Mouse (Mus musculus): Measurements from ENCODE around the gene Dnajc16. TPM values are rescaled to one million over a fixed set of nuclear protein-coding genes. Genes with fewer than 3 reads are reported as not detected.
A peak's percentile ranks its signal among the peaks of the same experiment; 100 is the strongest.

The Dnajc16 gene
- polyA plus RNA-seq, 1 experiment from 2014 or later = 6.3 TPM

GRCm38 (mm10) chr4:141731766-141732165 lies 59.0 kb downstream of the Dnajc16 start:
- H3K4me2 ChIP-seq (replicated peaks) = no peak overlapping the region
- no peaks in the 10 kb centered on the region for H3K36me3 ChIP-seq
- H3K9me3 ChIP-seq (replicated peaks) = no peaks in the 10 kb centered on the region
- peaks cover 9% of the 10 kb centered on the region for H3K27me3 ChIP-seq
- ATAC-seq (ENCODE audit: low FRiP score) = no peak
- H3K9ac ChIP-seq = no peak overlapping the region
- H3K27ac ChIP-seq = no peak overlapping the region
- peaks cover 8% of the 10 kb centered on the region for H3K4me1 ChIP-seq
- WGBS = 78% methylated on average over 5 of the region's 5 CpGs
- H3K4me3 ChIP-seq = no peak overlapping the region

GRCm38 (mm10) chr4:141730401-141730800 lies 60.3 kb downstream of the Dnajc16 start:
- 83% methylated on average over 13 of the region's 13 CpGs for WGBS
- Histone ChIP-seq H3K27me3 (peaks cover 9% of the 10 kb centered on the region), H3K9me3 (replicated peaks) (no peaks in the 10 kb centered on the region), H3K4me3 (no peak overlapping the region), H3K9ac (no peak overlapping the region), H3K27ac (no peak overlapping the region), H3K36me3 (no peaks in the 10 kb centered on the region), H3K4me2 (replicated peaks) (no peak overlapping the region), H3K4me1 (peaks cover 8% of the 10 kb centered on the region)
- ATAC-seq (ENCODE audit: low FRiP score) = no peak

GRCm38 (mm10) chr4:141729266-141729665 lies 61.5 kb downstream of the Dnajc16 start:
- 74% methylated on average over 3 of the region's 3 CpGs for WGBS
- Histone ChIP-seq H3K9me3 (replicated peaks) (no peaks in the 10 kb centered on the region), H3K4me3 (no peak overlapping the region), H3K27ac (no peak overlapping the region), H3K4me1 (peaks cover under 1% of the 10 kb centered on the region; the same call in 1 of the 2 replicates), H3K27me3 (peaks cover 9% of the 10 kb centered on the region), H3K36me3 (no peaks in the 10 kb centered on the region), H3K9ac (no peak overlapping the region), H3K4me2 (replicated peaks) (no peak overlapping the region)
- ATAC-seq (ENCODE audit: low FRiP score) = no peak

- Histone ChIP-seq H3K4me1 (peaks cover 14% of the 10 kb centered on the region), H3K27ac (no peak overlapping the region), H3K9me3 (replicated peaks) (no peaks in the 10 kb centered on the region), H3K36me3 (no peaks in the 10 kb centered on the region), H3K27me3 (peaks cover 6% of the 10 kb centered on the region), H3K9ac (no peak overlapping the region), H3K4me3 (no peak overlapping the region), H3K4me2 (replicated peaks) (no peak overlapping the region)
- WGBS = 62% methylated on average over 3 of the region's 3 CpGs
- ATAC-seq (ENCODE audit: low FRiP score) = no peak
Observed at GRCm38 (mm10) chr4:141725738-141726137, 65.0 kb downstream of the Dnajc16 start.

GRCm38 (mm10) chr4:141725277-141725676 lies 65.5 kb downstream of the Dnajc16 start:
- ATAC-seq (ENCODE audit: low FRiP score) = no peak
- H3K4me2 ChIP-seq (replicated peaks) = no peak overlapping the region
- peaks cover 14% of the 10 kb centered on the region for H3K4me1 ChIP-seq
- no peak overlapping the region for H3K4me3 ChIP-seq
- no peak overlapping the region for H3K27ac ChIP-seq
- H3K9me3 ChIP-seq (replicated peaks) = no peaks in the 10 kb centered on the region
- H3K9ac ChIP-seq = no peak overlapping the region
- H3K36me3 ChIP-seq = peaks cover 2% of the 10 kb centered on the region; the same call in 1 of the 2 replicates
- peaks cover 2% of the 10 kb centered on the region for H3K27me3 ChIP-seq
- 73% methylated on average over 5 of the region's 5 CpGs for WGBS

- H3K27ac ChIP-seq = no peak overlapping the region
- no peak overlapping the region for H3K9ac ChIP-seq
- H3K4me3 ChIP-seq = no peak overlapping the region
- H3K36me3 ChIP-seq = peaks cover 5% of the 10 kb centered on the region; the same call in 1 of the 2 replicates
- no peaks in the 10 kb centered on the region for H3K27me3 ChIP-seq
- peaks cover 18% of the 10 kb centered on the region for H3K4me1 ChIP-seq
- ATAC-seq (ENCODE audit: low FRiP score) = no peak
- H3K9me3 ChIP-seq (replicated peaks) = no peaks in the 10 kb centered on the region
- no peak overlapping the region for H3K4me2 ChIP-seq (replicated peaks)
- WGBS = 72% methylated on average over 11 of the region's 11 CpGs
Observed at GRCm38 (mm10) chr4:141724594-141724993, 66.1 kb downstream of the Dnajc16 start.

GRCm38 (mm10) chr4:141723673-141724068 lies 67.1 kb downstream of the Dnajc16 start:
- Histone ChIP-seq H3K4me1 (peaks cover 18% of the 10 kb centered on the region), H3K27me3 (no peaks in the 10 kb centered on the region), H3K9me3 (replicated peaks) (no peaks in the 10 kb centered on the region), H3K9ac (peak overlapping the region; percentile 98), H3K4me2 (replicated peaks) (peak overlapping the region; percentile 93), H3K4me3 (peak overlapping the region; percentile 99), H3K36me3 (peaks cover 5% of the 10 kb centered on the region; the same call in 1 of the 2 replicates), H3K27ac (peak overlapping the region; percentile 91)
- peak; percentile 80 for ATAC-seq (ENCODE audit: low FRiP score)
- 10% methylated on average over 13 of the region's 13 CpGs for WGBS

GRCm38 (mm10) chr4:141722731-141723672 lies 67.7 kb downstream of the Dnajc16 start, which contains the start of gene Ddi2:
Ddi2 (minus strand) TSS chr4:141723419.
- Histone ChIP-seq H3K9me3 (replicated peaks) (no peaks in the 10 kb centered on the region), H3K27ac (peak within 1 kb of the TSS; percentile 91), H3K4me3 (peak within 1 kb of the TSS; percentile 99), H3K9ac (peak within 1 kb of the TSS; percentile 98), H3K36me3 (peaks cover 5% of the 10 kb centered on the region; the same call in 1 of the 2 replicates), H3K27me3 (no peaks in the 10 kb centered on the region), H3K4me1 (peaks cover 18% of the 10 kb centered on the region), H3K4me2 (replicated peaks) (peak within 1 kb of the TSS; percentile 93)
- under 1% methylated on average over 66 of the region's 105 CpGs for WGBS
- ATAC-seq (ENCODE audit: low FRiP score) = peak; percentile 85

GRCm38 (mm10) chr4:141721961-141722360 lies 68.8 kb downstream of the Dnajc16 start:
- Histone ChIP-seq H3K27ac (no peak overlapping the region), H3K4me1 (peaks cover 18% of the 10 kb centered on the region), H3K36me3 (peaks cover 14% of the 10 kb centered on the region; the same call in 1 of the 2 replicates), H3K9ac (peak overlapping the region; percentile 98), H3K4me3 (peak overlapping the region; percentile 99), H3K4me2 (replicated peaks) (peak overlapping the region; percentile 93), H3K27me3 (no peaks in the 10 kb centered on the region), H3K9me3 (replicated peaks) (no peaks in the 10 kb centered on the region)
- ATAC-seq (ENCODE audit: low FRiP score) = no peak
- WGBS = 77% methylated on average over 6 of the region's 6 CpGs

GRCm38 (mm10) chr4:141720761-141721523 lies 69.8 kb downstream of the Dnajc16 start:
- no peaks in the 10 kb centered on the region for H3K27me3 ChIP-seq
- H3K4me2 ChIP-seq (replicated peaks) = peak overlapping the region; percentile 93
- 78% methylated on average over 6 of the region's 6 CpGs for WGBS
- H3K27ac ChIP-seq = no peak overlapping the region
- H3K9ac ChIP-seq = no peak overlapping the region
- H3K9me3 ChIP-seq (replicated peaks) = no peaks in the 10 kb centered on the region
- H3K36me3 ChIP-seq = peaks cover 14% of the 10 kb centered on the region; the same call in 1 of the 2 replicates
- peaks cover 18% of the 10 kb centered on the region for H3K4me1 ChIP-seq
- no peak overlapping the region for H3K4me3 ChIP-seq
- no peak for ATAC-seq (ENCODE audit: low FRiP score)

GRCm38 (mm10) chr4:141719304-141719703 lies 71.4 kb downstream of the Dnajc16 start:
- 100% methylated on average over 1 of the region's 1 CpGs for WGBS
- Histone ChIP-seq H3K4me2 (replicated peaks) (no peak overlapping the region), H3K27me3 (no peaks in the 10 kb centered on the region), H3K27ac (no peak overlapping the region), H3K9ac (no peak overlapping the region), H3K4me3 (no peak overlapping the region), H3K9me3 (replicated peaks) (no peaks in the 10 kb centered on the region), H3K36me3 (peaks cover 14% of the 10 kb centered on the region; the same call in 1 of the 2 replicates), H3K4me1 (peaks cover 18% of the 10 kb centered on the region)
- no peak for ATAC-seq (ENCODE audit: low FRiP score)

- ATAC-seq (ENCODE audit: low FRiP score) = no peak
- H3K4me2 ChIP-seq (replicated peaks) = no peak overlapping the region
Observed at GRCm38 (mm10) chr4:141717633-141718032, 73.1 kb downstream of the Dnajc16 start.

More at GRCm38 (mm10) chr4:141717633-141718032, 73.1 kb downstream of the Dnajc16 start:
- Histone ChIP-seq H3K9ac (no peak overlapping the region), H3K4me3 (no peak overlapping the region), H3K36me3 (peaks cover 25% of the 10 kb centered on the region), H3K9me3 (replicated peaks) (no peaks in the 10 kb centered on the region), H3K4me1 (peaks cover 15% of the 10 kb centered on the region), H3K27me3 (no peaks in the 10 kb centered on the region), H3K27ac (no peak overlapping the region)
- 80% methylated on average over 4 of the region's 4 CpGs for WGBS

Measured in hindbrain, embryonic 12.5 days (tissue).